Mouse (Mus musculus): ENCODE measurements at regions not wholly inside any gene's neighbourhood (a gene's known extent, or its start where the extent isn't known, plus 50 kb on each side); places are given as distances from the start of the nearest gene placed in this dataset.
A peak's percentile ranks its signal among the peaks of the same experiment; 100 is the strongest.

DNA sequence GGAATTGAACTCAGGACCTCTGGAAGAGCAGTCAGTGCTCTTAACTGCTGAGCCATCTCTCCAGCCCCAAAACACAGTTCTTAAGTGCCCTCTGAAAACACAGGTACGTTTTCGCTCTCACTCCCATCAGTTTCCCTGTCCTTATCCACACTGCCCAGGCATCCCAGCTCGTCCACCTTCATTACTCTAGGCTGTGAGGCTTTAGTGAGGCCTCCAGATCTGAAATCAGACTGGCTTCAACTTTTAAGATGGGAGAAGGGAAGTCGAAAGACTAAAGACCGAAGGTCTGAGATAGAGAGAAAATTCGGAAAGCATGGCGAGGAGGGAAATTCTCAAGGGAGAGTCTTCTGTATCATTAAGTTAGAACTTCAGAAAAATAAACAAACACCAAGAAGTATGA, 54.8 kb upstream of the Tet2 start:
- no peak for ATAC-seq

GRCm38 (mm10) chr3:133600447-133601220, 55.7 kb upstream of the Tet2 start:
- no peak for ATAC-seq

DNA sequence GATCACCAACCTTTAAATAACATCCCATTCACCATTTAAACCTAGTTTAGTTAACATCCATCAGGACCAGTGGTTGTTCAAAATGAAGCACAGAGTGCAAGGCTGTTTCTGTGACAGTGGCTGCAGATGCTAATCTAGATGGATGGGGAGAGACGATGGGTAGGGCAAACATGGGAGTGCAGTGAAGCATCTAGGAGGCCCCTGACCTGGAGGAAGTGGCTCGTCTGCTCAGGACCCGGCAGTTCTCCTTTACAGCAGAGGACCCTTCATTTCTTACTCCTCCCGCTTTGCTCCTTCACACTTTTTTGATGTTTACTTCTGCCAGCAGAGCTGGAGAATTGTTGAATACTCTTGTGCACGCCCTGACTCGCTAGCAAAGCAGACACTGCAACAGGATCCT, 60.5 kb upstream of the Tet2 start:
- no peak for ATAC-seq

GRCm38 (mm10) chr3:133608845-133609261, 63.9 kb upstream of the Tet2 start:
- ATAC-seq = no peak

- ATAC-seq = peak; percentile 92
Observed at GRCm38 (mm10) chr3:133613836-133614711, 69.1 kb upstream of the Tet2 start.

GRCm38 (mm10) chr3:133614712-133615426, 69.9 kb upstream of the Tet2 start:
- no peak for ATAC-seq

GRCm38 (mm10) chr3:133617036-133617435, 72.1 kb upstream of the Tet2 start:
- no peak for ATAC-seq

DNA sequence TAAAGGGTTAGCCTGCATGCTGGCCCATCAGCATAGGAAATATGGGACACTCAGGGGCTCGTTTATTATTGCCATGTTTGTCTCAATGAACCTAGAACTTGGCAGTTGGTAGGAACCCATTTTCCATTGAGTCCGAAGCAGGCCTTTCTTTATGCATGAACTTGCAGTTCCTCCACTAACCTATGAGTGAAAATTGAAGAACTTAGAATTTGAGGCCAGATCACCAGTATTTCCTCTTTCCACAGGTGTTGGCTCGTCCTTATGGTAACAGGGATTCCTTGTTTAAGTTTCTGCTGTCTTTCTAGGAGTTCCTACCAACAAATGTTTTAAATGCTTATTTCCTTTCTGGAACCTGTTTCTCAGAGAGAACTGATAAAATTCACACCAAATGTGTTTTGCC, 73.6 kb upstream of the Tet2 start:
- ATAC-seq = no peak

DNA sequence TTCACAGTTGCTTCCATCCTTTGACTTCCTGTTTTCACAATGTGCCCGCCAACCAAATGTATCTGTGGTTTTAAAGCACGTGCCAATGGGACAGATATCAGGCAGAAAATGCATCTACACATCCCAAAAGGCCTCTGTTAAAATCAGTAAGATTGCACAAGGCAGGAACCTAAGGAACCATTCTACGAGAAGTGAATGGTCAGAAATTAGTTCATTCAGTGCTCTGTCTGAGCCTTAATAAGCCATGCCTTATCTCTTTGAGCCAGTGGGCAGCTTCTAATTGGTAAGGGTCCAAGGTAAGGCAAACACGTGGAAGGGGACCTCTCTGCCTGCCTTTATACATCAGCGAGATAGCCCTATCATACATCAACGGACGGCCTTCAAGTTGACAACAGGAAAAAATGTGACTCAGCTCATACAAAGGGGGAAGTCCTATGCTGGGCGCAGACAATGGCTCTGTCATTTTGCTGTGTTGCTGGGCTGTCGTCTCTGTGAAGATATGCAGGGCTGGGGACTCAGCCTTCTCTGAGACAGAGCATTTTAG, 78.3 kb upstream of the Tet2 start:
- peak; percentile 69 for ATAC-seq

GRCm38 (mm10) chr3:133624079-133624875, 79.3 kb upstream of the Tet2 start:
- no peak for ATAC-seq

- ATAC-seq = no peak
Observed at GRCm38 (mm10) chr3:133625046-133625445, 80.1 kb upstream of the Tet2 start.

- ATAC-seq = peak; percentile 28
Observed at GRCm38 (mm10) chr3:133626442-133626841, 81.5 kb upstream of the Tet2 start.

DNA sequence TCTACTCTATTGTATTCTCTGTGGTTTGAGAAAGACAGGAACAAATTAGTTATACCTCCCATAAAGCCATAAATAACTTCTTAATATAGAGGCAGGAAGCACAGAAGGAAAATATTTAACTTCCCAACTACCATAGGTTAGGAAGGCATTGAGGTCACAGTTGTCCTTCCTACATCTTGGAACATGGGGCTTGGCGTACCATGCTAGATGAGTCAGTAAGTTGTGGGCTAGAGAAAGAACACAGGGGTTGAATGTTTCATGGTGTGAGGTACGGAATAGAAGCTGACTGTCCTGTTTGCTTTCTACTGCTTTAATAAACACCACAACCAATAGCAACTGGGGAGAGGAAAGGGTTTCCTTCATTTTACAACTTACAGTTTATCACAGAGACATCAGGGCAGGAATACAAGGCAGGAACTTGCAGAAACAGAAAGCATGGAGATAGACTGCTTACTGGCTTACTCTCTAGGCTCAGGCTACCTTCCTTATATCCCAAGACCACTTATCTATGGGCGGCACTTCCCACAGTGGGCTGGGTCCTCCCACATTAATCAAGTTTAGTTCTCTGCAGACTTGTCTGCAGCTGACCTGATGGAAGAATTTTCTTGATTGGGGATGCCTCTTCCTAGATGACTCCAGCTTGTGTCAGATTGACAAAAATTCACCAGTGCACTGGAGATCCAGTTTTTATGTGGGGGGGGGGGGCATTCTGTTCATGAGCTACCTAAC, 82.3 kb upstream of the Tet2 start:
- no peak for ATAC-seq

DNA sequence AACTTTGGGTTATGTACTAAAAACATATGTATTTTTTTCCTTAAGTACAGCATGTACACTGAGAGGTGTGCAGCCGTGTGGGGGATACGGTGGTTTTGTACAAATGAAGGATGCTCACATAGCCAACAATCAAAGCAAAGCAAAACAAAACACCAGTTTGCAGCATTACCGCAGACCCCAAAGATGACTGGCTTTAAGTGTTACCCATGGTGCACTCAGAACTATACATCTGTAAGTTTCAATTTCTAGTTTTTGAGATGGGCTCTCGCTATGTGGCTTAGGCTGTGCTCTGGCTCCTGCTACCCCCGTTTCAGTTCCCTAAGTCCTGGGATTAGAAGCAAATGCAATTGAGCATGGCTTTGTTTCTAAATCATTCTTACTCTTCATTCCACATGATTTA, 89.4 kb upstream of the Tet2 start:
- no peak for ATAC-seq

GRCm38 (mm10) chr3:133645604-133646003, 100.7 kb upstream of the Tet2 start:
- ATAC-seq = no peak

DNA sequence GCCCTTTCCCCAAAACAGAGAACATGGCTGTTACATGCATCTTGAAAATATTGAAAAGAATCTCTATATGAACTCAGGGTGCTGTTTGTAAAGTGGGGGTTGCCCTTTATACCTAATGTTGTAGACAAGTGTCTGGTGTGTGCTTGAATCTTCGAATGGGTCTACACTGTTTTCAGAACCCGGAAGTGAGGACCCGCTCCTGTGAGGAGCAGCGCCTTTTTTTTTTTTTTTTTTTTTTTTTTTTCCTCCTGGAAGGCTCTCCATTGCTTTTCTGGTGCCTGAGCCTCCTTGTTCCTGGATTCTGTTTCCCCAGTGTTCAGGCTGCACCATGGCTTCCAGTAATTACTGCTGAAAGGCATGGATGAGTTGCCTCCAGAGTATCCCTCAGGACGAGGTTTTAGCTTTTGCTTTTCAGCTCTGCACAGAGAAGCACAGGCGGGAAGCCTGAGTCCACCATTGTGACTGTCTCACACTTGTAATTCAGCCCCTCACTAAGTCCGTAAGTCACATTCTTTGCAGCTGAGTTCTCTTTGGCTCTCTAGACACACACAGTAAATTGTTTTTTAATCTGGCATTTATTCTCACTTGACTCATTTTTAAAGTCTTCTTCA, 101.6 kb upstream of the Tet2 start:
- ATAC-seq = no peak

DNA sequence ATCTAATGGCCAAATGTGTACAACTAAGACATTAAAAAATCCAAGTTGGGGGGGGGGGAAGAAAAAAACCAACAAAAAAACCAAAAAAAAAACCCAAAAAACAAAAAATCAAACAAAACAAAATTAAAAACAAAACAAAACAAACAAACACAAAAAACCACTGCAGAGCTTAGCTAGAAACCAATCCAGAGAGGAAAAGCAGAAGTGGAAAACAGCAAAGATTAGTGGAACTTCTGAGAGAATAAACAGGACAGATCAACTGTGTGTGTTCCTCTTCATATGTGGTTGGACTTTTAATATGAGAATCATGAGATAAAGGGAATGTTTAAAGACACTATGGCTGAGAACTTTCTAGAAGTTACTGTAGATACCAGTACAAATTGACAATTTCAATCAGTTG, 105.1 kb upstream of the Tet2 start:
- no peak for ATAC-seq

DNA sequence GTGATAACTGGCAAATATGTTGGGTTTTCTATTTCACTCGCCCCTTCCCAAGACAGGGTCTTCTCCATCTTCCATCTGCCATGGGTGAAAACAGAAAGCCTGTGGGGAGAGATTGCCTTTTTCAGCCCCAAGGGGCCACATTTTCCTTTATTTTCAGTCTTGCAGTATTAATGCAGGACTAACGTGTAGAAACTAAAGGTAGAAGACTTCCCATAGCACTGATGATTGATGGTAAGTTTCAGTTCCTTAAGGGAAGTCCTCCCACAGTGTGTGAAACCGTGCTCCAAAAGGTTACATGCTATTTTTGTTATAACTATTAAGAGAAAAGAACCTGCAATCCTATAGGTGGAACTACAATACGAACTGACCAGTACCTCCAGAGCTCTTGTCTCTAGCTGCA, 107.1 kb upstream of the Tet2 start:
- no peak for ATAC-seq

GRCm38 (mm10) chr3:133659759-133660158, 114.8 kb upstream of the Tet2 start:
- ATAC-seq = no peak

GRCm38 (mm10) chr3:133661303-133661702, 116.4 kb upstream of the Tet2 start:
- ATAC-seq = no peak

GRCm38 (mm10) chr3:133664914-133665313, 120.0 kb upstream of the Tet2 start:
- no peak for ATAC-seq

Measured in activated CD4-positive, CD25-positive, alpha-beta regulatory T cell, adult 4 months (primary cell).